Mouse (Mus musculus) natural killer cell, adult 2 months (primary cell): ENCODE results near the gene Scn10a.
A peak's percentile ranks its signal among the peaks of the same experiment; 100 is the strongest.

Experiments used
- DNase-seq, 2 experiments: peaks; one replicate each; pipeline ENCODE4 v3.0.0; 2022; ENCODE audit warnings: low spot score in 2 of 2

The Scn10a gene

DNA sequence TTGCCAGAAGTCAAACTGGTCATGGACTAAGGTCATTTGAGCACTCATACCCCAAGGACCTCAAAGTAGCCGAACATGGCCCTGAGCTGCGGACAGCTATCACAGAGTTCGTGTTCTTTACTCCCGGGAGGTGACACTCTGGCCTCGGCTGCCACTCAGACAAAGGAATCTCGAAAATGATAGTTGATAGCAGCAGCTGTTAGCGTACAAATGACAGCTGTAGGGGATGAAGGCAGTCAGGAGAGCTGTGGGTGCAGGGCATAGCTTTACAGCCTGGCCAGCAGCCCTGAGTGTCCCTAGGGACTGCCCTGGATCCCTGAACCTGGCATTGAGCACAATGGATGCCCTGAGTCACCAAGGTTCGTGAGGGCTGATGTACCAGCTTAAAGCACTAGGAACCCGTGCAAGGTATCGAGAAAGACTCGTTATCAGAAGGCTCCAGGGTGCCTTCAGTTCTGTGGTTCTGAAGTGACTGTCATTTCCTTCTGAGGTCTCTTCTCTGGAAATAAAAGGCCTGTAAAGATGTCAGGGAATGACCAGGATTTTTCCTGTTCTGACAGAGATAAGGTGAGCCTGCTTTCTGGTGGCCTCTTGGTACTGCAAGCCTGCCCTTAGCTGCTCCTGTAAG, 84.8 kb downstream of the Scn10a start:
- no peak for DNase-seq

DNA sequence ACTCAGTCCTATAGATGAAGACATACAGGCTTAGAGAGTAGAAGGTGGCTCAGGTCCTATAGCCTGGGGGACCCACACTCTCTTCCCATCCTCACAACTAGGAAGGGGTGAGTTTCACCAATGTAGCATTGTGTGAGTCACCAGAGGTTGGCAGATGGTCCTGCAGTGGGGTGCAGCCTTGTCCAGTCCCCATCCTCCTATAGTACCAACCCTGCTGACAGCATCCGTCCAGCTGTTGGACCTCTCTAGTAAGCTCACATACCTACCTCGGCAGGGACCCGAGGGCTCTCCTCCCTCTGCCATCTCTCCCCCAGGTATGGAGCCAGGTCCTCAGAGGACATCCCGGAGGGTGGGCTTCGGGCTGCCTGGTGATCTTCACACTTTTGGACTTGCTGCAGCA, 85.6 kb downstream of the Scn10a start:
- no peak for DNase-seq

DNA sequence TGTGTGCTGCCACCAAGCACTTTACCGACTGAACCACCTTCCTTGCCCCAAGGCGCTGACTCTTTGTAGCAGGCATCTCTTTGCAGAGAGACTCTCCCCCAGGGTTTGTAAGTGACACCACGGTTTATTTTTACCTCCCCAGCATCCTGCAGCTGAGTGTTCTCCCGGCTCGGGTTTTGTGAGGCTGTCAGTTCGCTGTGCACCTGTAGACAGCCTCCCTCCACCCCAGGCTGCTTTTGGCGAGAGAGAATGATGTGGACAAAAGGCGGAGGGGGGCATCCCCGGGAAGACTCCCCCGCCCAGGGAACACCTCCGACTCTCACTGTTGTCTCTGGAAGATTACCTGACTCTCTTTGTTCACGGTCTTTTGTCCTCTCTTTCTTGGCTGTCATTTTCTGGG, 86.3 kb downstream of the Scn10a start:
- DNase-seq = no peak

DNA sequence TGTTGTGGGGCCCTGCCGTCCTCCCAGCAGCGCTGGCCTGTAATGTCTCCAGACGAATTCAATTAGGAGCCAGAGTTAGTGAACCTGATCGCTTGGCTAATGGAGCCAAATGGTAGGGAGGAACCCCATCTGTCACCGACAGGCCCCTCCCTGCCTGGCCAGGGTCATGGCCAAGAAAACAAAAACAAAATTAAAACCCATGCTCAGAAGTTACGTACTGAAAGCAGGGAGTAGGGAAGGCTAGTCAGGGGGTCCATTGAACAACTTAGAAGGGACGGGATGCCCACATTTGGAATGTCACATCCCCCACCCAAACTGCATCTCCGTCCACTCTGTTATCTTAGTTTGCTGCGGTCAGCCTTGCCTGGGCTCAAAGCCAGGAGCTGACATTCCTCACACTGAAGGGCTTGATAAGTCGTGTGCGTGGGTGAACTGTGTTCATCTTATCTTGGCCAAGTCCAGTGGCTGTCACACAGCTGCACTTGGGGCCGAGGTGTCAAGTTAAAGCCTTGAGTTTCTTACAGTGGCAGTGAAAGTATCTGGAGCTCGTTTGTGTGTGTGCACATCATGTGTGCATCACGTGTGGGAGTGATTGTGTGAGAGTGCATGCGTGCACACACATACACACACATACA, 87.1 kb downstream of the Scn10a start:
- DNase-seq = no peak

DNA sequence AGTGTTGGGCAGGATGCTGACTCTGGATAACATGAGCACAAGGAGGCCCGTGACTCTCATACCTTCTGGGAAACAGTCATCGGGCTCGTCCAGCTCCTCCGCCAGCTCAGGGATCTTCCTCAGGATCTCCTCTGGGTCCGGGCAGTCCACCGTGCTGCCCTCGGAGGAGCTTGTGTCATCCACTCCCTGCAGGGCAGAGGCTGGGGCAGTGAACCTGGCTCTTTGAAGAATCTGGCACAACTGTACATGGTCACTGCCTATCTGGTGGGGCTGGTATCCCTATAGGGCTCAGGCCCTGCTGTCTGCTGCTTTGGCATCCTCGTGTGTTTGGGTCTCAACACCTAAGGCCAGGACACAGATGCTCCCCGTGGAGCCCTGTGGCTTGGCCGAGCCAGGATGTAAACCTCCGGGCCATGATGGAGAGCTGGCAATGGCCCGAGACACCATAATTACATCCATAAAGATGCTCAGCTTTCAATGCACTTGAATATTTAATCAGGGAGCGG, 87.7 kb downstream of the Scn10a start:
- no peak for DNase-seq

DNA sequence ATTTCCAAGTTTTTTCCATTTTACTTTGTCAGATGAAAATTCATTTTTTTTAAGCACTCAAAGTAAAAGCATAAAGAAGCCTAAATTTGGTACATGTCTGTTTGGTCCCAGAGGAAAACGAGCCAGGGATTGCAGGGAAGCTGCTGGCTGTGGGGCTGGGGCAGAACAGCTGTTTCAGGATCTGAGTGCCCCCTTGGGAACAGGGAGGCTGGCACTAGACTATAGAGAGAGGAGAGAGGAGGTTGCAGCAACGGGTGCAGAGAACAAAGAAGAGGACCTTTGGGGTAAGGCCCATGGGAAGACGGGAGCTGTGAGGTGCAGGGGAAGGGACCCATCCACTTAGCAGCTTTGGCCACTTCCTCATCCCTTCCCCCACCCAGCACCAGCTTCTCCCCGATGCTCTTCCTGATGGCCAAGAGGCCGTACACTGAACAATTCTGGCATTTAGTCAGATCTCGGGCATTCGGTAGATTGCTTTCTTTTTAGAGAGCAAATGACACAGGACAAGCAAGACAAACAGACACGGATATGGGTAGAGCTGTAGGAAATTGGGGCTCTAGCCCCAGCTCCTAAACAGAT, 90.3 kb downstream of the Scn10a start:
- no peak for DNase-seq

DNA sequence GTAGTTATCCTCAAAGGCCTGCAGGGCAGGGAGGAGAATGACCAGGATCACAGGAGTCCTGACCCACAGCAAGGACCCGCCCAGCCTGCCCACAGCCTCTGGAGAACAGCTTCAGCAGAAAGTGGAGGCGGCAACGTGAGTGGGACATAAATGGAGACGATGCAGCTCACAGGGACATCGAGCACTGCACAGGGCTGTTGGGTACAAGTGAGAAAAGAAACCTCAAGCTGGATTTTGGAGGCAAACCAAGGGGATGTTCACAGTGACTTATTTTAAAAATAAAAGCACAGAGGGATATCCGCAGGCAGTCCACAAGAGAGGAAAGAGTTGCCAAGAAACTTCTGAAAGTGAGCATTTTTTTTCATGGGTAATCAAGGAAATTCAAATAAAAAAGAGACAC, 91.9 kb downstream of the Scn10a start:
- DNase-seq = no peak

DNA sequence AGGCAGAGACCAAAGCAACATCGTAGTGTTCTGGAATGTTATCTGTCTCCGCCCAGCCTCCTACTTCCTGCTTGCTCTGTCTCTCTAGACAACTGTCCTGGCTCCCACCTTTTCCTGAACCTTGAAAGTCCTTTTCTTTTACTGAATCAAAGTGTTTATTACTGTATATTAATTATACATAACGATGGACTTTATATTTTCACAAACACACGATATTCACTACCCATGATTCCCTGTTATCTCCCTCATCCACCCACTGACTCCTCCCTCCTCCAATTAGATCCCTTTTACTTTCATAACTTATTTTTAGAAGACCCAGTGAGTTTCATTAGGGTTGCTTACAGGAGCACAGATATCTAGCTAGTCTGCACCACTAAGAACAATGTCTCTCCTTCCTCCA, 95.0 kb downstream of the Scn10a start:
- DNase-seq = no peak

DNA sequence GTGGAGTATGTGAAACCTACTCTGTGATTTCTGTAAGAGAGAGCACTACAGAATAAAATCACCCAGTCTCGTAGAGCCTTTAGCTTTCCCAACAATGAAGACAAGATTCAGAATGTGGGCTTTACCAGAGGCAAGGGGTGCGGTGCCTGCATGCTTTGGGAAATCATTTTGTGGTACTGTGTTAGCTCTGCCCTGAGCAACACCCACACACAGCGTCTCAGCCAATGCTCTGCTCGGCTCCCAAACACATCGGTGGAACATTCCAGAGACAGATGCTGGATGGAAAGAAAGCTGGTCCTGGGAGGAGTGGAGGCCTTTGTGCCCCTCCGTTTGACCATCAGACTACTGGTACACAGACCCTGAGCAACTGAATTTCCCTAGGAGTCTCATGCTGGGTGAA, 104.3 kb downstream of the Scn10a start:
- DNase-seq = no peak

DNA sequence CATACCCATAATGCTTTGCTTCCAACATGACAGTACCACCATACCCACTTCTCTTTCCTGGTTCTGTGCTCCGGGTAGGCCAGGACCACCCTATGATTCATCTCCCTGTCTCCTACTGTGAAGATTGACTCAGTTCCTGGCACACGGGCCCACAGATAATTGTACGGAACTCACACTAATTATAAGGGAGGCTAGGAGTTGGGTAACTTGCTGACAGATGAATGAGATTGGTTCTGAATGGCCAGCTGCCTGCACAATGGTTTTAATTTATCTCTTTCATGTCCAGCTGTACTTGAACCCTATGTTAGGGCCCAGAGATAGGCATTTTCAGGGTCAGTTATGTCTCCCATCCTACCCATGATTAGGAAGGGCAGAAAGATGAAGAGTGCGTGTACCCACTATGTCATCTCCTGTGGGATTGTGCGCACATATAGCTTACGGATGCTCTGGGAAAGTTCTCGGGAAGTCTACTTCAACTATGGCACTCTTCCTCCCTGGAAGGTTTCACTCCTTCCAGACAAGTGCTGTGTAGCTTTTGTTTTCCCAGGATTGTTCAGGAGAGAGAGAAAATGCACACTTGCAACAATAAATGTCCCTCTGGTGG, 108.5 kb downstream of the Scn10a start:
- DNase-seq = no peak

DNA sequence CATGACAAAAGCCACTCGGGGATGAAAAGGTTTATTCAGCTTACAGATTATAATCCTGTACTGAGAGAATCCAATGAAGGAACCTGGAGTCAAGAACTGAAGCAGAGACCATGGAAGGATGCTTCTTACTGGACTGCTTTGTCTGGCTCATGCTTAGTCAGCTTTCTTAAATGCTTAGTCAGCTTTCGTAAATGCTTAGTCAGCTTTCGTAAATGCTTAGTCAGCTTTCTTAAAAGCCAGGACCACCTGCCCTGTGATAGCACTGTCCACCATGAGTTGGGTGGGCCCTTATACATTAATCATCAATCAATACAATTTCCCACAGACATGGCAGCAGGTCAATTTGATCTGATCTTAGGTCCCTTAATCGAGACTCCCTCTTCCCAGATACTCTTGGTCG, 112.2 kb downstream of the Scn10a start:
- no peak for DNase-seq

DNA sequence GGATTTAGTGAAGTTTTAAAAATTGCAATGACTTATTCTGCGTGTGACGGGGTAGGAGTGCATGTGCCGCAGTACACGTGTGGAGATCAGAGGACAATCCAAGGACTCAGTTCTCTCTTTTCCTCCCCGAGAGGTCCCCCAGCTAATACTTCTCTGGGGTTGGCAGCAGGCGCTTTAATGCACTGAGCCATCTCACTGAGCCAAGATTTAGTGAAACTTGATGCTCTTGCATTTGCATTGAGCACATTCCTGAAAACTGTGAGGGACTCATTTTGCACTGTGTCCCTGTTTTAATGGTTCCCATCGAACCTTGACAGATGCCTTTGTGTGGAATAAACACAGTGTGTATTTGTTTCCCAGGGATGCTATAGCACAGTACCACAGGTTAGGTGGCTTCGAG, 114.5 kb downstream of the Scn10a start:
- DNase-seq = no peak

DNA sequence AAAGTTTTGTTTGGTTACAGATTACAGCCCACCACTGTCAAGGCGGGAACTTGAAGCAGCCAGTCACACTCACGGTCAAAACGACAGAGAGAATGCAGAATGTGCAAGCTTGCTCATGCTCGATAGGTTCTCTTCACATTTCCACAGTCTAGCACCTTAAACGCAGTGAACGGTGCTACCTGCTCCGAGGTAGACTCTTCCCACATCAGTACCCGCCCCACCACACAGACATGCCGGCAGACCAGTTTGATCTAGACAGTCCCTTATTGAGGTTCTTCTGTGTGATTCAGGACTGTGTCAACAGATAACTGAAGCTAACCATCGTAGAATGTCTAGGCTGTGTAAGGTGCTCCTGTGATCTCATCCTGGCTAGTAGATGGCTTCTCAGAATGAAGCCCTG, 120.6 kb downstream of the Scn10a start:
- no peak for DNase-seq

DNA sequence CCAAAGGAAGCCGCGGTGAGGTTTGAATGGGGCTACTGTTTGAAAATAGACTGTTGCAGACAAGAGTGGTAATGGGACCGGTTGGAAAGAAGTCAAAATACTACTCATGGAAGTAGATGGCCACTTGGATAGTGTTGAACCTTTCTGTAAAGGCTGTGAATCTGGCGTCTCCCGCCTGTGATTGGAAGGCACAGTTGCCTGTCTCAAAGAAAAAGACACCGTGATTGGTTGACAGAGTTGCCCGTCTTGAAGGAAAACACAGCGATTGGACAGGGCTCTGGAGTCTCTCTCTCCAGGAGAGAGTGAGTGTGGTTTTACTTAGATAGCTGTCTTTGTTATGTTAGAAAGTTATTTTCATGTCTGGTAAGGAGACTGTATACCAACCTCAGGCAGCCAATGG, 121.8 kb downstream of the Scn10a start:
- DNase-seq = no peak

DNA sequence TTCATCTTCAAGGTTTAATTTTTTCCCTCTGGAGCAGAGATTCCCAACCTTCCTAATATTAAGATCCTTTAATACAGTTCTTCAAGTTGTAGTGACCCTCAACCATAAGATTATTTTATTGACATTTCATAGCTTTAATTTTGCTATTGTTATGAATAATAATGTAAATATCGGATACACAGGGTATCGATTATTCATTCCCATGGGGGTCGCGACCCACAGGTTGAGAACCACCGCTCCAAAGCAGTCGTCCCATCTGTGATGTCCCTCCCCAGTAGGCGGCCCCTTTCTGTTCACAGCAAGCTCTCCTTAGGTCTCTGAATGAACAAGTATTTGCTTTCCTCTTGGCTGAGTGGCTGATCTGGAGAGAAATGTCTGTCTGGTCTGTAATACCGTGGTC, 129.5 kb downstream of the Scn10a start:
- DNase-seq = no peak

DNA sequence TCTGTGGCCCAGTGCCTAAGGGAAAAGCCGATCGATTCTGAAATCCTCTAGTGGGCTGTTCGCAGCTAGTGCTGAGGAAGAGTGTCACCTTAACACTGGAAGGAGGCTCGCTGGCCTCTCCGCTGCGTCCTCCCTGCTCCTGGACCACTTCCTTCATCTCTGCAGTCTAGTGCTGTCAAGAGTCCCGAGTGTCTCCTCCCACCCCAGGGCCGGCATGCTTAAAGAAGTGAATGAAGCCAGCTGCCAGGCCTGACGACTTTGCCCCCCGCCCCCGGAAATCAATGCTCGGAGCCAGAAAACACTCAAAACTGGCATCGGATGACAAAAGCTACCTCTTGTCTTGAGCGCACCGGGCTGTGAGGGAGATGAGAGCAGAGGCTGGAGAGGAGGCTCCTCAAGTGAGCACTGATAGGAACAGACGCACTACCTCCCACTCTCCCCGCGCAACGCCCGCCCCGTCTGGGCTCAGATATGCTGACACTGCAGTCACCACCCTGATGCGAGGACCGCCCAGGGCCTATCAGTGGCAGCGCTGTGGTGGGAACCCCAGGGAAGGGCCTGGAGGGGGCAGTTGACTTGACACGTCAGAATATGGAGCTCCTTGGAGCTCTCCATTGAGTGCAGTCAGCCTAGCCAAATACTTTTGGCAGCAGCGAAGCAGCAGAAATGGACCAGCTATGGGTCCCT, 130.2 kb downstream of the Scn10a start:
- no peak for DNase-seq

DNA sequence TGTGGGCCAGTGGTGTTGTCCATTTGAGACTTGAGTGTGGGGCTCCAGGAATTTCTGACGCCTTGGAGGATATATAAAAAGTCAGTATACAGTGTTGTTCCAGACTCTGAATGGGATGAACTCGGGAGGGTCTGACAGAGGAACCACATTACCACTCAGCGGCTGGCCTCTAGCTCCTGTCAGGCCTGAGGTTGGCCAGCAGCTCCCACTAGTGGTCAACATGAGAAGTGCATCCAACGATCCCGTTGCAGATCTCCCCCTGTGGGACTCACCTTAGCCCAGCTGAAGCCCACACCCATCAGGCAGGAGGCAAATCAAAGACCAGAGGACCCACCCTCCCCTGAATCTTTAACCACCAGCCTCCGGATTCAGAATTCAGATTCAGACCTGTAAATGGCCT, 138.5 kb downstream of the Scn10a start:
- DNase-seq = peak; percentile 21 to 37

DNA sequence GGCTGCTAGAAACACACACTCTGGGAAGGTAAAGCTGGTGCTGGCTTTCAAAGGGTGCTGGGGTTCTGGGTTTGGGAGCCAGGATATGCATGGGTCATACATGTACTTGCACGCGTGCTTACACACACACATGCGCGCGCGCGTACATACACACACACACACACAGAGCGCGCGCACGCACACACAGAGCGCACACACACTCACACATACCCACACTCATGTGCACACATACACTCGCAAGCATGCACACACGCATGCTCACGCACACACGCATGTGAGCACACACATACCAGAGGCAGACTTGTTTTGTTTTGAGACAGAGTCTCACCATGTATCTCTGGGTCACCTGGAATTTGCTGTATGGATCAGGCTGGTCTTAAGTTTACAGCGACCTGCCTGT, 138.9 kb downstream of the Scn10a start:
- DNase-seq = no peak

DNA sequence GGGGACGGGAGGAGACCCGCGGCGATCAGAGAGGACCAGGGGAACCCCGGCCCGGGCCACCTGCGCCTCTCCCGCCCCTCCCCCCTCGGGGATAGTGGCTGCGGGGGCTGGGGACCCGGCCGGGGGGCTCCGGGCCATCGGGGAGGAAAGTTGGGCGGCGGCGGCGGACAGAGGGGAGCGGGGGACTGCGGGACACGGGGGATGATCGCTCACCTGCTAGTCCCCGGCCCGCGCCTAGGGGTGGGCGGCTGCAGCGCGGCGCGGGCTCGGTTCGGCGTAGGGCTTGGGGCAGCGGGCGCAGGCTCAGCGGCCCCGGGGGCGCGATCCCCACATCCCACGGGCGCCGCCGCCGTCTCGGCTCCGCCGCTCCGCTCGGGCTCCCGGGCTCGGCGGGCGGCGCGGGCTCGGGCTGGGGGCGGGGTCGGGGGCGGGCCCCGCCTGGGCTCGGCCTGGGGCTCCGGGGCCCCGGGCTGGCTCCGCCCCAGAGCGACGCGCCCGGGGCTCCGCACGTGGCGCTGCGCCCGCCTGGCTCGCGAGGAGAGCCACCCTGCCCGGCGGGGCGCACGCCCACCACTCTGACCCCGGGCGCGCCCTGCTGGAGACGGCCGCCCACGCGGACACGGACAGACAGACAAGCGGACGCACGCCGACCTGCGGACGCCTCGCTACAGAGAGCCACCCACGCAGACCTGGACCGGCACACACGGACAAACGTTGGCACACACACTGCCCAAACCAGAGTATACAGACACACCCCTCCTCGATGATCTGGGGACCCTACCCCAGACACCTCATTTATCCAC, 140.3 kb downstream of the Scn10a start, which contains the start of gene Scn5a:
Gene Scn5a, minus strand, starts transcription at position 381 of the 803 bp plus-strand sequence.
- DNase-seq = no peak

DNA sequence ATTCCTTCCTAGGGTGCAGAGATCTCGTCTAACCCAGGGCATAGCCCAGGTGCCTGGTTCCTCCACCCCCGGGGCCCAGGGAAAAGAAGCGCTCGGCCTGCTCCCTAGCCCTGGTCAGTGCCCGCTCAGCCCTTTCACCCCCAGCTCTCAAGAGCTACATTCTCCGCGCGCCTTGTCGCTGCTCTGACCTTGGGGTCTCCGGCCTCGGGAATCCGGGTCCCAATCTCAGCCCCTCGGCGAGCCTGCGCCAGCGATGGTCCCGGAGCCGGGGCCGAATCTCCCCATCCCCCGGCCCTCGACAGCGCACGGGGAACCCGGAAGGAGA, 140.8 kb downstream of the Scn10a start:
- no peak for DNase-seq

DNA sequence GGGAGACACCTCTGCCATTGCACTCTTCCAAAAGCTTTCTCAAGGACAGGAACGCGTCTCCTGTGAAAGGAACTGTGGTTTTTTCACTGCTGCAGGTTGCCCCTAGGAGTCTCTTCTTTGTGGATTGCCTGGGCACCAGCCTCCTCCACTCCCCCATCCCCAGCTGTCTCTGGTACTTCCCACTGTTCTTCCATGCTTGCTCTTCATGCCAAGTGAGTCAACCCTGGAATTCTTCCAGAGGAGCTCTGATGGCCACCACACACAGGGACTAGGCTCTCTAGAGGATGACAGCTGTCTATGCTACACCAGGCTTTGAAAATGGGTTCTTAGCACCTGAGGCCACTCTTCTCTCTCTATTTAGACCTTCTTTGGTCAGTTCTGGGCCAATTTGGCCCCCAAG, 142.1 kb downstream of the Scn10a start:
- DNase-seq = no peak

DNA sequence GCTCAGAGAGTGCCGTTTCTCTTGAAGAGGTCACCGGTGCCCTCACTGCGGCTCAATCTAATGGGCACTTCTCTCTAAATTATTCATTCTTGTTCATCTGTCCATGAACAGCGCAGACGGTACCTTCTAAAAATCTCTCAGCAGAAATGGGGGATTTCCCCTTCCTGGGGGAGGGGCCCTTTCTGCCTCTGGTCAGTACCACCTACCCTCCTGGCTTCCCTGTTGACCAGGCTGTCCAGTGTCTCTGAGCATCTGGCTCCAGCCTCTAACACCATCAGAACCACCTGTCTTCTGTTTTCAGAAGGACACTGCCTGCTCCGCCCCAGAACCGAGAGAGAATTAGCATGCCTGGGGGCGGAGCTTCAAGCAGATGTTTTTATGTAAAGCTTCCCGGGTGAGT, 143.4 kb downstream of the Scn10a start:
- no peak for DNase-seq
